Mouse (Mus musculus) left cerebral cortex, postnatal 10 days (tissue): ENCODE results near the gene Gnai1. TPM values are rescaled to one million over a fixed set of nuclear protein-coding genes. Genes with fewer than 3 reads are reported as not detected.
"Not testable (repeated sequence)": the region's sequence is repeated elsewhere in the genome, so short reads cannot be mapped to it uniquely, and the experiment has no call there.

Experiments
- DNase-seq, 2 experiments: peaks; one replicate each; pipeline ENCODE4 v3.0.0; 2021 to 2022; ENCODE audit warnings: low spot score in 2 of 2, mixed read lengths in 1 of 2; ENCODE audit errors: extremely low spot score in 1 of 2
- intact Hi-C: fragments of 180-260 bp; cut with DNase I; formaldehyde crosslinking; loops from one replicate; pipeline ENCODE4 v1.15.1; 2025
- total RNA-seq, 2 experiments: library from RNA; stranded (reverse); gene quantifications; 2 replicates each; pipeline ENCODE4 v1.2.3; 2021

The Gnai1 gene
- 100 to 1,000 TPM; 205 to 218 TPM for total RNA-seq

DNA sequence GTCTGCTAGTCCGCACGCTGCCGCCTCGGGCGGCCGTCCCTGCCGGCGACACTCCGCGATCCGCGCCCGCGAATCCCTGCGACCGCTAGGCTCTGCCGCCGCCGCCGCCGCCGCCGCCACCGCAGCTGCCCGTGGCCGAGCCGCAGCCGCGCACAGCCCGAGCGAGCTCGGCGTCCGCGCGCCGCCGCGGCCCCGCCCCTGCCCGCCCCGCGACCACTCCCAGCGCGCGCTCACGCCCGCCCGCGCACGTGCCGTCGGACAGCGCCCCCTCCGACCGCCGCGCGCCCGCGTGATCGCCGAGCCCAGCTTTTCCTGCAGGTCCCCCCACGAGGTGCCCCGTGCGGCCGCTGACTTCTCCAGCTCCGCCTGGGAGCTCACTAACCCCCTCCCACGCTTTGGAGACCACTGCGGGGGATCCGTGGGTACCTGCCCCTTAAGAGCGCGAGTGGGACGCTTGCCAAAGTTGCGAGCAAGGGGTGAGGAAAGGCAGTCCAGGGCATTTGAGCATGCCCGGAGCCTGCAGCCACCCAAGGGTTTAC lies at the start of gene Gnai1:
TSS of gene Gnai1 (minus strand) at position 75 of the 539 bp plus-strand sequence.
- peak; percentile 61 to 89 for DNase-seq
- intact Hi-C loops: loop anchor here (10.0 kb wide), 1 partner anchor 276 kb away; no protein-coding TSS in a partner anchor

DNA sequence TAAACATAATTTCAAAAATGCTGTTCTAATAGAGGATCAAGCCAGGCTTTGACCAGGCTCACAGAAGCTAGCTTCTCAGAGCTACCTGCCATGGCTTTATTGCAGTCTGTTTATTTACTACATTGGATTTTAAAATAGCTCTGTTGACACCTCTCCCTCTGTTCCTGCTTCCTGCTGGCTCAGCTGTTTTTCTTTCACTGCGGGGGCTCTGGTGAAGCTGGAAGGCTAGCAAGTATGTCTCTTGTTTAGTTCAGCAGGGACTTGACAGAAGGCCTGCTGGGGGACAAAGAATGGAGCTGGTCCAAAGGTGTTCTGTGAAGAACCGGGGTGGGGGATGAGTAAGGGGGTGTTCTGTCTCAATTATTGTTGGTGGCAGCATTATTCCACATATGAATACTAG lies 7.7 kb upstream of the Gnai1 start:
- intact Hi-C loops: loop anchor here (10.0 kb wide), 1 partner anchor 283 kb away; no protein-coding TSS in a partner anchor

DNA sequence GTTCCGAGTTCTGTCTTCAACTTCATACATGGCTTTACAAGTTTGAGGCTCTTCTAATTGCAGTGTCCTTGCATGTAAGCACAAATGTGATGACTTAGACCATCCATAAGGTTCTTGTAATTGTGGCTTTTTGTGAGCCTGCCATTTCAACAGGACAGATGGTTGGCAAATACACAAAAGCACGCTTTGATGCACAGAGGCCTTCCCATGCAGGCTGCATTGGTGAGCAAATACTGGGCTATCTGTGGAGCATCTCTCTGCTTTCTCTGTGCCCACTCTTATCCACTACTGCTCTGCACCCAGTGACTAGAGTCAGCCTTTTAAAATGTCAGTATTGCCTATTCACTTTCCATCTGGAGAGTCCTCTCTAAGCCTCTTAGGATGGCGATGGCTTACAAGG lies 5.3 kb upstream of the Gnai1 start:
- DNase-seq: no peak
- intact Hi-C loops: loop anchor here (10.0 kb wide), 1 partner anchor 281 kb away; no protein-coding TSS in a partner anchor

More for the DNA sequence above, 7.7 kb upstream of the Gnai1 start:
- DNase-seq: no peak

DNA sequence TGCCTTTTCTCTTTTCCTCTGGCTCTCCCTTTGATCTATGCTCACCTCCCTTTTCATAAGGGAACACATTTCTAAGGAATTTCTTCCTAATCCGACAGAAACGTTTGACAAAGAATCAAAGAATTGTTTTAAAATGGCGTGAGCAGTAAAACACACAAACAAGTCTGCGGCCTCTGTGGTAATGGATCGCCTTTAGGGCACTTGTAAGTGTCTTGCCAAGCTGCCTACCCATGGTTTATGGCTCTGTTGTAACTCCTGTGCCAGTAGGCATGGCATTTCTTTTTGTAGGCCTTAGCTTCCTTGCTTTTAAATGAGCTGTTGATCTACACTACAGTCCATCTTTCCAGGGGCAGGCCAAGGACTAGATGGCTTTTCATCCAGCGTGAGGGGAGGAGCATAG lies 801 bp upstream of the Gnai1 start:
- intact Hi-C loops: loop anchor here (10.0 kb wide), 1 partner anchor 276 kb away; no protein-coding TSS in a partner anchor
- no peak for DNase-seq

DNA sequence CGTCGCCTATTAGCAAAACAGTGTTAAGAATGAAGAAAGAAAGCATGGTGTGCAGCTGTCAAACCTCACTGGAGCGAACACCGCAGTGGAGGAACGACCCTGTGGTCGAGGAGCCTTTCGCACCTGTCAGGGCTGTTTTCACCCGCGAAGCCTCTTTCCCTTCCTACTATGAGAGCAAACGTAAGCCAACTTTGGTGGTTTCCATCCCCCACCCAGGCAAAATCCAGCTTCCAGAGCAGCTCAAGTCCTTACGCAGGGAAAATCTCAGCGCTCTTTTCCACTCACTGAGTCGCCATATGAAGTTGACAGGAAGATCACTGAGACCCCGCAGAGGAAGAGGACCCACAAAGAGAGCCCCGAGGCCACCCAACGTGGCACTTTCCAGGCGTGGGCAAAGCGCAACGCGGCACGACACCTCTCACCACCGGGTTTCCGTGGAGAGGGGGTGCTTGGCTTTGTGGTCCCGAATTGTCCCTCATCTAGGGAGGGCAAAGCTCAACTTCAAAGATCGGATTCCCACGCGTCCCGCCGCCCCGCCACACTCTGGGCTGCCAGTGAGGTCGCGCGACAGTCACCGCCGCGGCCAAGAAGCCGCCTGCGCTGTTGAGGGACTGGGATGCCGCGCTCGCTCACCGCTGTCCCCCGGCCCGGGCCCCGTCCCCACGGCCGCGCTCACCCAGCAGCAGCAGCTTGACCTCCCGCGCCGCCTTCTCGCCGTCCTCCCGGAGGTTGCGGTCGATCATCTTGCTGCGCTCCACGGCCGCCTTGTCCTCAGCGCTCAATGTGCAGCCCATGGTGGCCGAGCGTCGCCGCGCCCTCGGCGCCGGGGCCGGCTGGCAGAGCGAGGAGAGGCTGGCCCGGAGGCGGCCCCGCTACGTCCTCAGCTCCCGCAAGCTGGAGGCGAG lies 527 bp downstream of the Gnai1 start:
- intact Hi-C loops: loop anchor here (10.0 kb wide), 1 partner anchor 275 kb away; no protein-coding TSS in a partner anchor
- DNase-seq: peak in 1 of 2 experiments; percentile 68

DNA sequence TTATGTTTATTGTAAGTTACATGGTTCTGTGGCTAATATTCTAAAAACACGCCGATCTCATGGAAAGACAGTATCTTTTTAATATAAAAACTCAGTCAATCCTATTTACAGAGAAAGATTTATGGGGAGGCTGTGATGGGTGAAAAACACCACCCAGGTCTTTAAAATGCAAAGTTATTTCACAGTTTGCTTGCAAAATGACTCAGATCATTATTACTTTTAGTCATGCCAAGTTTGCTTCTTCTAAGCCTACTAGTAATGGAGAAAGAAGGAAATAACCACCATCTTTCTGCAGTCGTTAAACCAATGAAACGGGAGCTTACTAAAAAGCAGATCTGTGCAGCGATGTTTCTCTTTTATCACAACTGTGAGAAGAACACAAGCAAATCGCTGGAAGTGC lies 1.4 kb downstream of the Gnai1 start:
- intact Hi-C loops: no loop called here
- DNase-seq: no peak

DNA sequence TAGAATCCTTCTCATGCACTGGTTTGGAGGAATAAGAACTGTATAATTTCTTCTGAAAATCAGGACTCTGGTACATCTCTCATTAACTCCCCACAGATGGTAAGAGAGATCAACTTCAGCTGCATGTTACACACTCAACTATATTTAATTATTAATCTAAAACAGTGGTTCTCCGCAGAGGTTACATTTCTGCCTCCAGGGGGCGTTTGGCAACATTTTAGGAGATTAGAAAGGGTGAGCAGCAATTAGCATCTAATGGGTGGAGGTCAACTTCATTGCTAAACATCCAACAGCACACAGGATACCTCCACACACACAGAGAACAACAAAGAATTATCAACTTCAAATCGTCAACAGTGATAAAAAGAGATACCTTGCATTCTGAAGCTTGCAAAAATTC lies 2.0 kb downstream of the Gnai1 start:
- DNase-seq: peak in 1 of 2 experiments; percentile 36
- intact Hi-C loops: no loop called here

DNA sequence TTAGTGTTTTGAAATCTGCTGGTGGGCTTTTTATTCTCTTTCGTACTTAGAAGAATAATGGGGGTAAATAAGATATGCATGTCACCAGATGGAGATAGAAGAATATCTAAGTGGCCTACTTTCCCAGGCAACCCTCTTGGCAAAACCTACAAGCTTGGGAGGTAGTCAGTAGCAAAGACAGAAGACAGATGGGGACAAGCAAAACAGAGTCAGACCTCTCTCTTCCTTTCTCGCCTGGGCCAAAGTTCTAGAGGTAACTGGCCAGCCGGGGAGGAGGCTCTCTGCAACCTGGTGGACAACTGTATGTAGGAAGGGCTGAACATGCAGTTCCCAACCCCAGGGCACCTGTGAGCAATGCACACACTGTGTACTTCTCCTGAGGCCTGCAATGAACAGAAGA lies 12.9 kb downstream of the Gnai1 start:
- intact Hi-C loops: no loop called here
- DNase-seq: no peak

DNA sequence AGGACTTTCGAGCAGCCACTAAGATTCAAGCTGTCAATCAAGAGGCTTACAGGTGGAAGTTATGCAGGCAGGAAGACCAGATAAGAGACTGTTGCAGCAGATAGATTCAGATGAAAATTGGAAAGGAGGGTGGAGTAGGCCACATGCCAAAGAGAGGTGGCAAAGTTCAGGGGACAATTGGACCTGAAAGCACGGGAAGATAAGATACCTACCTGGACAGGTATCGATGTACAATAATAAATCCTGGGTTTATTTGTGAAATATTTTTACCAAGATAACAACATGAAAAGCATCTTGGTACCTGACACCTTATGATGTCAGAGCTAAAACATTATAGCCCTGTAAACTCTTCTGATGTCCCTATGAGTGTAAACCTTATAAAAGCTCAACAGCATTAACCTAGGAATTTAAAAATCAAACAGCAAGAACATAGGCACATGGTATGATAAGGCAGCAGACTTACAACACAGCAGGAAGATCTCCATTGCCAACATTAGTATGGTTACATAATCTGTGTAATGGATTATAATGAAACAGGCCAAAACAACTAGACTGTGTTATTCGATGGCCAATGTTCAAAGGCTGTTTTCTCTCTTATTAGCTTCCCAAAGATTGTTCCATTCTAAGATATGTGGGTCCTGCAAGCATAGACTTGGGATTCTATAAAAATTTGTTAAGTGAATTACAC lies 16.6 kb downstream of the Gnai1 start:
- intact Hi-C loops: no loop called here
- no peak for DNase-seq

DNA sequence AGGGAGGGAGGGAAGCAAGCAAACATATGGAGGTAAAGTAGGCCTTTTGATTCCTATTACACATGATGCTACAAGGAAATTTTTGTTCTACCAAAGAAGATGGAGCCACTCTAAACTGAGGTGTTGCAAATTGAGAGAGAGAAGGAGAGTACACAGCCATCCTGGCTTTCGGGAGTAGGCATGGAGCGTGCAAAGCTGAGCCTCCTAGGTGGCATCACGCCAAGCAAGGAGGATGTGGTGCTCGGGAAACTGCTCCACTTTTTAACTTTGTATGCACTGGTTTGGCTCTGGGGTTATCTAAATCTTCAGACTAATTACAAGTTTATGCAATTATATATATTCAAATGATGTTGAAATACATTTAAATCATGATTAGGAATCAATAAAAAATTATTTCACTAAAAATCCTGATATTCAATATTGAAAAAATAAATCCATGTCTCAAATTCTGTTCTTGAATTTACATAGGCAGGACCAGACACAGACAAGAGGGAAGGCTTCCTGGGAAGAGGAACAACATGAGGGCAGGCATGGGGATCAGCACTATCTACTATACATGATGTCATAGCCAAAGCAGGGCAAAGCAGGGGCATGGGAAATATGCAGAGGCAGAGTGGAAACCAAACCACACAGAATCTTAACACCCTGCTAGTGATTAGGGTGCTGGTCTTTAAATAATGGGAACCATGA lies 17.2 kb downstream of the Gnai1 start:
- no peak for DNase-seq
- intact Hi-C loops: no loop called here

DNA sequence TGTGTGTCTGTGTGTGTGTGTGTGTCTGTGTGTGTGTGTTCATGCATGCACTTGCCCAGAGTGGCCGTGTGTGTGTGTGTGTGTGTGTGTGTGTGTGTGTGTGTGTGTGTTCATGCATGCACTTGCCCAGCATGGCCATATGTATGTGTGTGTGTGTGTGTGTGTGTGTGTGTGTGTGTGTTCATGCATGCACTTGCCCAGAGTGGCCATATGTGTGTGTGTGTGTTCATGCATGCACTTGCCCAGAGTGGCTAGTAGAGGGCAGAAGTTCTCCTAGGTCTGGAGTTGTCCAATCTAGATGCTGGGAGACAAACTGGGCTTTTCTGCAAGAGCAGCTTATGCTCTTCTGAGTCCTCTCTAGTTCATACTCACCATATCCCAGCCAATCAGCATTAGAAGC lies 18.3 kb downstream of the Gnai1 start:
- intact Hi-C loops, DNase-seq: not testable (repeated sequence)

DNA sequence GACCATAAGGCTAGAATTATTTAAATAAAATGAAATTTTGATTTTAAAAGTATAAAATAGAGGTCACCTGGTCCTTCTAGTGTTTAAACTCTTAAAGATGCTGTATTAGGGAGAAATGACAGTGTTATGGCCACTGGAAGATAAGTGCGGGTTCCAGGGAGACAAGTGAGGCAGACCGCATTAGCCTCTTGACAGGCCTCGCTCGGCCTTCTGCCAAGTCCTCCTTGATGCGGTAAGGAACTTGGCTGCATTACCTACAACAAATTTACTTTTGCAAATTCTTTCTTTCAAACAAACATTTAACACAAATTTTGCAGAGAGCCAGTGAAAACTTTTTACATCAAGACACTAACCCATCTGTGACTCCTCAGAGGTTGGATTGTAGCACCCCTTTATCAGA lies 27.9 kb downstream of the Gnai1 start:
- DNase-seq: no peak
- intact Hi-C loops: no loop called here

DNA sequence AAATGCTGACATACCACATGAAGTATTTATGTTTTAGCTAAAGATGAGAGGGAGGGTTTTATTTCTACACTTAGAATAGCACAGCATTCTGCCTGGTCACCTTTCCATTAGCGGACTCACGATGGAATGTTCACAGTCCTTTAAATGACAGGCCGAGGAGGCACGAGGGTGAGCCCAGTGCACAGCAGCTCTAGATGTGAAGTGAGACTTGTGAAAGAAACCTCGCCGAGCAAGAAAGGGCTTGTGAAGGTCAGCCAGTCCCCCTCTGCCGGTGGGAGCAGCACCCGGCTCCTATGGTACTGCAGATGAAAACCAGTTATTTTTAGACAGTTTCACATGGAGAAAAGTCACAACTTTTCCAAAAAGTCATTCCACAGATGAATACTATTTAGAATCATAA lies 29.4 kb downstream of the Gnai1 start:
- intact Hi-C loops: no loop called here

DNA sequence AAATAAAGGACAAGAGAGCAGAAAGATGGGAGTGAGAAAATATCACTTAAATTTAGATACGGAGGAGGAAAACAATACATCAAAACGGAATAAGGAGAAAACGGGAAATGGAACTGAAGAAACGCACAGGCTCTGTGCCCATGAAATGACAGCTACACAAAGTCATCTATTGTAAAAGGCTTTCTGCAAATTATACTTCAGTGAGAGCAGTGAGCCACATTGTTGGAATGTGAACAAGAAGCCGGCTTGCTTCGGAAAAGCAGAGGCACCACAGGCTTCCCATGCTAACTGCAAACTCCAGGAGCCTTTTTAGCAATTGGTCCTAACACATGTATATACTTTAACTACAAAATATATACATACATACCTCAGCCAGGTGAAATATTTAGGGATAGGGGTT lies 34.0 kb downstream of the Gnai1 start:
- intact Hi-C loops: no loop called here
- no peak for DNase-seq

More for the DNA sequence above, 29.4 kb downstream of the Gnai1 start:
- DNase-seq: no peak

DNA sequence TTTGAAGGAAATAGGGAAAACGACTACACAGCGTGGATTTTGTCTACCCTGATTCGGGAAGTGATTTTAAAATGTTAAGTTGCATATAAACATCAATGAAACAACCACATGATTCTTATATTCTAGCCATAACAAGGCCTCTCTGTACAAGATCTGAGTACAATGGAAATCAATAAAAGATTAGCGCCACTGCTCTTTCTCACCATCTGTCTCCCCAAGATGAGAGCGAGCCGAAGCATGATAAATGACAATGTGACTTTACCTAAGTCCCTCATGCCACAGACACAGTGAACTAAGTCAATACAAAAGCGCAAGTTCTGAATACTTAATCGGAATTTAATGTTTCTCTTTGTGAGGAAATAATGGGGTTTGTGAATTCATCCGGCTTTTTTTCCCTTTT lies 36.6 kb downstream of the Gnai1 start:
- DNase-seq: no peak
- intact Hi-C loops: no loop called here

DNA sequence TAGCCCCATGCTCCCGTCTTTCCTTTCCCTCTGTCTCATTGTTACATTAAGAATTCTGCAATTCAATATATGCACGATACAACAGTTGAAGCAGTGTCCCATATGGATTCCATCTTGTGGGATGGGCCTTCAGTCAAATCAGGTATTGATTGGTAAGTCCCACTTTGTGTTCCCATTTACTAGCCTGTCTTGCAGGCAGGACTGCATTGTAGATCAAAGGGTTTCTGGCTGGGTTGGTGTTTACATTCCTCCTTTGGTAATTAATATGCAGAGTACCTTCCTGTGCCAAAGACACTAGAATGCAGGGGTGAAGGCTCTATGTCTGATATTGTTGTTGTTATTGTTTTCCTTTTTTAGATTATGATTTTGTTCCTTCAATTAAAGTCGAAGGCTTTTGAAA lies 38.5 kb downstream of the Gnai1 start:
- intact Hi-C loops: no loop called here
- DNase-seq: no peak

DNA sequence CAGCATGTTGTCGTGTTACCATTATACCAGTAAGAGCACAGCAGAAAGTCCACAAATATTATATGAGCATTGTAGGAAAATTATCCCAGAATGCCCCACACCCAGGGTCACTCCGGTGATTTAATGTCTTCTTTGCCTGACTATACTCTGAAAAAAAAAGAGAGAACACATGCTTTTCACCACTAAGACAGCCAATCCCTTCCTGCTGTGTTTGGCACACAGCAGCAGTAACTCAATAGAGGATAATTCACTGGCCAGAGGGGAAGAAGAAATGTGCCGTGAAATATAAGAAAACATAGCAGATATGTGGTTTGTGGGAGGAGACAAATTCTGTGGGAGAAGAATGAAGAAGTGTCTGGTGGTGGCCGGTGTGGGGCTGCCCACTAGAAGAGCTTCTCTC lies 41.3 kb downstream of the Gnai1 start:
- intact Hi-C loops: no loop called here
- DNase-seq: no peak

DNA sequence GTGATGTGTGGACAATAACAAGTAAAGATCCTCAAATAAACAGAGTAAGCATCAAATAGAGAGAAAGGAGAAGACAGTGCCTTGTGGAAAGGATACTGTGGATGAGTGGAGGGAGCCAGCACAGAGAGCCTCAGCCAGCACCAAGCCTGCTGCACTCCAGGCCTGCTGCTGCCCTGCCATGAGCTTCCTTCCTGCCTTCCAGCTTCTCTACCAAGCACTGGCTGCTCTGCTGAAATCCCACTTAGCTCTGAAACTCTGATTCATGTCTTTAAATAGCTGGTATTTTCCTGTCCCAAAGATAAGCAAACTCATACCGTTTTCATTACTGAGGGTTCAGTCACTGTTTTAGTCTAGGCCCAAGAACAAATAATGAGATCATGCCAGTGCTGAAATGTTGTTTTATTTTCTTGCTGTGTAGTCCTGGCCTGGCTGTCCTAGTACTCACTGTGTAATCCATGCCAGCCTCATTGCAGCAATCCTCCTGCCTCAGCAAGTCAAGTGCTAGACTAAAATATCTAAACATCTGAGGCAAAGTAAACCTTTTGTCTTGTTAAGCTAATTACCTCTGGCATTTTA lies 52.8 kb downstream of the Gnai1 start:
- intact Hi-C loops: no loop called here
- DNase-seq: no peak

DNA sequence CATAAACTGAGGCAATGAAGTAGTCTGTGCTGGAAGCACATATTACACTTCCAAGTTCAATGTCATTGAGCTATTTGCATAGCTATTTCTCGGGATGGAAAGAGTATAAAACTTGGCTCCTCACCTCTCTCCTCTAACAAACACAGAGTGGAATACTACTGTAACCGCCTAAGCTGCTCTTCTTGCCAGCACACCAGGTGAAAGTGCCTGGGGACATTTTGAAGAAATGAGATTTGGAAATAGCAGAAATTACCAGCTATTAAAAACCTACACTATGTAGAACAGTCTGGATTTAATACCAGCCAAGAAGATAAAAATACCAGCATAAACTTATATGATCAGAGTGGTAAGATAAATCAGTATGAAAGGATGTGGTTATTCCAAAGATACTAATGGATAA lies 63.6 kb downstream of the Gnai1 start:
- intact Hi-C loops: no loop called here
- DNase-seq: no peak
